Mouse (Mus musculus) cerebellum, adult 9-11 months (tissue): ENCODE results near the gene Syt17.
A peak's percentile ranks its signal among the peaks of the same experiment; 100 is the strongest.
"Not testable (repeated sequence)": the region's sequence is repeated elsewhere in the genome, so short reads cannot be mapped to it uniquely, and the experiment has no call there.

ENCODE experiments used
- DNase-seq: peaks from one replicate; pipeline ENCODE4 v3.0.0; 2022

The Syt17 gene

DNA sequence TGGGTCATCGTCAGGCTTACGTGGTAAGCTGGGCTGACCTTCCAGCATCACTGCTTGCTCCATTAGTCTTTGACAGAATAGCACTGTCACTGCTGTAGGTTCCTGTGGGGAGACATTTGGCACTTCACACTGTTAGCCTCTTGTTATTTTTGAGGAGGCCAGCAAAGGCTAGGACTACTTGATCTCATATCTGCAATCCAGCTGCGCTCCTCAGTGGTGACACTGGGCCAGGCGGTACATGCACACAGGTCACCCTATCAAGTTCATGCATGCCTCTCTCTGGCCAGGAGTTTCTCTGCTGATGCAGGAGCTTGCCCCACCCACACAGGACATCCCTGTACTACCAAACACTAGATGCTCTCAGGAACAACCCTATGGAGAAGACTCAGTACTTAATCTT, 71.4 kb downstream of the Syt17 start:
- DNase-seq, result no peak

DNA sequence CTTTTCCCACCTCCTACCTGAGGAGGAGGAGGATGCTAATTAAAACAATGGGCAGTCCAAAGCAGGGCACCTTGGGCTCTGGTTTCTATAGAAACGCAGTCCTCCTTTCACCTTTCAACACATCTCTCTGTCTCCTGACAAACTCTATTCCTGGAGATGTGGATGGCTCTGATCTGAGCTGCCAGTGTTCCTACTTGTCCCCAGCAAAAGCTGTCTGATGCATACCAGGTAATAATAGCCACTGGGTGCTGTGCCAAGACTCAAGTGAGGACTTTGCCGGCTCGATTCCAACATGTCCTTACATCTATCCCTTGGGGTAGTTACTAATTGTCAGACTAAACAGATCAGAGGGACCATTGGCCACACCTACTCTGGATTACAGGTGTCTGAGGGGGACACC, 72.7 kb downstream of the Syt17 start:
- DNase-seq, result no peak

DNA sequence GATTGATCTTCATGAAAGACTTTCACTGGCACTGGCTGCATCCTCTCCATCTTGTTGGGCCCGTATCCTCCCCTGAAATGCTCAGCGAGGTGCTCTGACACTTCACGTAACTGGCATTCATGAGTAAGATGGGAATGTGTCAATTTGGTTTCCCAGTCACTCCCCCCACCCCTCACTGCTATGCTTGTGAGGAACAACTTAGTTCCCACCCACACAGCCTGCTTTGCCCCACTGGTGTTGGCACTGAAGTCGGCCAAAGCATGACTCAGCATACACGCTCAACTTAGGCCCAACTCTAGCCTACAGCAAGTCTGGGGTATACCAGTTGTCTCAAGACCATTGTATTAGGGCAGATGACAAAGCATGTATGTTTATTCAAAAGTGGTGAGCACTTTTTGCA, 76.7 kb downstream of the Syt17 start:
- DNase-seq, result no peak

DNA sequence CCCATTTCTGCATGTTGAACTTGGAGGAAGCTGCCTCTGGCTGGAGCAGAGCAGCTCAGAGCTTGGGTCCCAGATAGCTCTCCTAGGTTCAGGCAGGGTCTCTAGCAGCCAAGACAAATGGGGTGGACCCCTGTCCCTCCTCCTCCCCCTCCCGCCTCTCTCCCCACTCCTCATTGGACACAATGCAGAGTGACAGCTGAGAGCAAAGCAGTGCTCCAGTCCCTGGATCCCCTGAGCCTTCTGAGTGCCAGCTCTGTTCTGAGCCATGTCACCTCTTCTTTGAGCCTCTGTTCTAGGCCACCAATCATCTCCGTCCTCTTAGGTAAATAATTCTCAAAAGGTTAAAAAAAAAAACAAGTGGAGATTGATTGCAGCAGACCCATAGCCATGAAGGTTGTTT, 78.3 kb downstream of the Syt17 start:
- DNase-seq, result no peak

DNA sequence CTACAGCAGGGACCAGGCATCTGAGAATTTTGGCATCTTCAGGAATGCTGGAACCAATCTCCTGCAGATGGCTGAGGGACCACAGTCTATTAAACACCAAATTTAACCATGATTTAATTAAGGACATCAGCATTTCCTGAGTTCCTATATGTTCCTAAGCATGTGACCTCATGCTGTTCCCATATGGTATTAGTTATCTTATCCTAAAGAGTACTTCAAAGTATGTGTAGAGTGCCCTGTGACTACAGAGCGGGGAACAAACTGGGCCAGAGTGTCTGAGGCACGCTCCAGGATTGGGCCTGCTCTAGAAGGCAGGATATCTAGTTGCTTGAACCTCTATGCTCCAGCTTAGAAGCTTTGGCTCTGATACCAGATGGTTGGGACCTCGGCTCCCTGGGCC, 82.1 kb downstream of the Syt17 start:
- DNase-seq, result no peak

DNA sequence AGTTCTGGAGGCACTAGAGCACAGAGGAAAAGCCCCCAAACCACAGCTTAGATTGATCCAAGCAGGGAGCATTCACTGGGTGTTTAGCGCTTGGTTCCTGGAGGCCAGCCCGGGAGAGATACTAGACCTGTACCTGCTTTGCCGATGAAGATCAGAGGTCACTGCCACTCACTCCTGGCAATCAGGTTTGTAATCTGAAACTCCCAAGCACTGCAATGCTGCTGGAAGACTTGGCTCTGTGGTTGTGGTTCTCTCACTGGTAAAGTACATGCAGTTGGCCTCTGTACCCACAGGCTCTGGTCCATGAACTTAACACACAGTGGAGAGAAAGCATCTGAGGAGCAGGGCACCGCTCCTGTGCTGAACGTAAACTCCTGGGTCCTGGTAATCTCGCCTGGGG, 82.8 kb downstream of the Syt17 start:
- DNase-seq, result no peak

DNA sequence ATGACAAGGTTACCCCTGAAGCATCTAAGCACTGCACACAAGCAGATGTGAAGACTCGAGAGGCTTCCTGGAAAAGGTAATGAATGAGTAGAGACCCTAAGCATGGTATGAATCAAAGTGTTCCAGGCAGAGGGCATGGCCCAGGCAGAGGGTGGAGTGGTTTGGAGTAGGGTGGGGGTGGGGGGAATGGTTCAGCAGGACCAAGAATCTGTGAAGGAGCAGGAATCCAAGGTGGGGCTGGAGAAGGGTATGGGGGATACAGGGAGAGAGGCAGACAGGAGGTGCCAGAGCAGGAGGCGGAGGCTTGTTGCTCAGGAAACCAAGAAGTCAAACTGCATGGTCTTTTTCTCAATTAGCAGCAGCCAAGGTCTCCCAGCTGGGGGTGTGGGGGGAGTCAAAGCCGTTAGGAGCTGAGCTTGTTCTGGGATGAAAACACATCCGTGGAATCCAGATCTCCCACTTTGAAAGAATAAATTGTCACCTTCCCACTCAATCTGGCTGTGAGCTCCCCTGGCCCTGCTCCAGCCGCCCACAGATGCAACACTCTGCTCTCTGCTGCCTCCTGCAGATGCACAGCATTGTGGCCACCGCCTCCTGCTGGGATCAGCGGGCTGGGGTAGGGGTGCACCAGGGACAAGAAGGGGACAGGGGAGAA, 83.5 kb downstream of the Syt17 start:
- peak; percentile 7 for DNase-seq

DNA sequence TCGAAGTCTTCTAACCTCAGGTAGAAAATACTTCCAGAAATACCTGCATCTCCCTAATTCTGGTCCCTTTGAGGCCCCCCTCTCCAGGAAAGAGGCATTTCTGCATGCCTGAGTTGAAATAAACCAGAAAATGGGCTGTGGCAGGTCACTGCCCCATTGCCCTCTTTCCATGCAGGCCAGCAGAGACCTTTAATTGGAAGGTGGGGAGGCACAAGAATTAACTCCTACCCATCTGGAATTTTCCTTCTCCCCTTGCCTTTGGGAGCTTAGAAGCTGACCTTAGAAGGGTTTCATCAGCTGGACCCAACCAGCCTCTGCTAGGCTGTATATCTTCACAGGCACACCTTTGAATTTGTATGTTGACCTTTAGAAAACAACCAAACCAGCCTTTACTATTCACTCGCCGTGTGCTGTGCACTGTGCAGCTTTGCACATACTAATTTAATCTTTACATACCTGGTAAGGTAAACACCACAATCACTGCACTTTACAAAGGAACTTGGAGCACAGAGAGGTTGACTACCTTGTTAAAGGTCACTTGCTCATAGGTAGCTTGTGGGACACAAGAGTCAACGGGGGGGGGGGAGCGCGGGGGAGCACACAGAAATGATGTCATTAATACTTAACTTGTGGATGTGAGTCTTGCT, 84.3 kb downstream of the Syt17 start:
- no peak for DNase-seq

DNA sequence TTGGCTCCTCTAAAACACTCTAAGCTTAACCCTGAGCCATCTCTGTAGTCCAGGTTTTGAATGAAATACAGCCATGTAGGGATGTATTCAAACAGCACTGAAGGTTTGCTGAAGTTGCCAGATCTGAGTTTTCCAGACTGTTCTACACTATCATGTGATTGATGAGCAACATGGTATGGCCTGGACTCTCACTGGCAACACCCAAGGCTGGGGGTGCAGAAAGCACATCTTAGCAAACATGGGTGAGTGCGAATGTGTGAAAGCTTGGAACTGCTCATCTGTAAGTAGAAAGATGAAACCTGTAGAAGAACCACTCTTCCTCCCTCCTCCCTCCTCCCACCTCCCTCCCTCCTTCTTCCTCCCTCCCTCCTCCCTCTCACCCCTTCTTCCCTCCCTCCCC, 85.1 kb downstream of the Syt17 start:
- no peak for DNase-seq

DNA sequence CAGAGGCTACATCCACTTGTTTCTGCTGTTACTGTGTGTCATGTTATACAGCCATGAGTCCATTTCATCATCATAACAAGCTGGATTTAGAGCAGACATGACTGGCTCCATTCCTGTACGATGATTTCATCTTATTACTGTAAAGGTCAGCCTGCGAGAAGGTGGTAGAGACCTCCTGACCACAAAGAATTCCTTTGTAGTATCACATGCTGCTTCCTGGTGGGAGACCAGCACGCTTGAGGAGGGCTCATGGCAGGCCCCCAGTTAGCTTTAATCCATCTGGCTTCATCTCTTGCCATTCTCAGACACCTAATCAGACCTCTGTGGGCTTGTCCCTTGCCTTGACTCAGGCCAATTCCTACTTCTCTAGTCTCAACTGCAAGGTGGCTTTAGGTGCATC, 85.8 kb downstream of the Syt17 start:
- DNase-seq, result no peak

DNA sequence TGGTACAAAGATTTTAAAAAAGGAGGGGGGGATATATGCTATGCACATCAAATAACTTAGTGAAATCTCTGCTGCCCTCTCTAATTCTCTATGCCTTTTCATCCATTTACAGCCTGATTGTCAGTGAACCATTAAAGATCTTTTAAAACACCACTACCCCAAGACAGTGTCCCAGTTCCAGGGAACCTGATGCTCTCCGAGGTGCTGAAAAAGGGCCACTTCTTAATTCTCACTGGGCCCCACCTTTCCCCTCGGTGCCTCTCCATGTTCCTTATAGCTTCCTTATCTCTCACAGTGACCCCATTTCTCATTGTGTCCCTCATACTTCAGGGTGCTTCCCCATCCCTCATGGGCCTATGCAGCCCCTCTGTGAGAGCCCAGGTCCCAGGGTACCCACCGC, 89.0 kb downstream of the Syt17 start:
- DNase-seq, result no peak

DNA sequence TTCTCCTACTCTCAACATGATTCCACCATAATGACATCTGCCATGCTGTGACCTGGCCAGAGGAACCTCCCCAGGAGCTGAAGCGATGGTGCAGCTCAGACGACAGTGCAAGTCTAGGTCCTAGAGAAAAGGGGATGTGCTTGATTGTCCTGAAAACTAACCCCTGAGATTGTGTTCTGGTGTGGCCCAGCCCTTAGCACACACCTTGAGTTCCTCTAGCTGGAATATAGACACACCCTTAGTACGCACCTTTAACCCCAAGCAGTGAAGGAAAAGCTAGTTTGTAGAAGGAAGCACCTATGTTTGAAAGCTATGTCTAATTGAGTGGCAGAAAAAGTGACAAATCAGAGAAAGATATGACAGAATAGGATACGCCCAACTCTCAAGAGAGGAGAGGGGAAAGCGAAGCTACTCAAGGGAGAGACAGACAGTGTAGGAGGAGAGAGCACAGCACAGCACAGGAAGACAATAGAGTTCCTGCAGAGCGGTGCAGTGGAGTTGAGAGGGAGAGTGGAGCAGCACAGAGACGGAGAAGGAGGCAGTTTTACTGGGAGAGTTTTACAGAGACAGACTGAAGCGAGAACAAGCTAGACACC, 91.5 kb downstream of the Syt17 start:
- not testable (repeated sequence) for DNase-seq

DNA sequence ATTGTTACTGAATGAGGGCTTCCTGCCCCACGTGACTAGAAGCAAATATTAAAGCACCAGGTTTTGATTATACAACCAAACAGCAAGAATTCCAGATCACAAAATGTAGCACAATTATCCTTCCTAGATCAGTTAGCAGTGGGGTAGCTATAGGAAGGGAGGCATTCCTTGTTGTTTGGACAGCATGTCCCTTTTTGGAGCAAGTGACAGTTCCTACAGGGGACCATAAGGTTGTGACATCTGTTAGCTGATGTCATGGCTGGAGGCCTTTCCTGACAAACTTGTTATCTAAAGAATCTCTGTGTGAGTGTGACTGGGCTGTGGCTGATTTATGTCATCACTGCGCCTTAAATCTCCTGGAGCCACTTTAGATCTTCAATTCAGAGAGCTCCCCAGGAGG, 97.2 kb downstream of the Syt17 start:
- peak; percentile 40 for DNase-seq

DNA sequence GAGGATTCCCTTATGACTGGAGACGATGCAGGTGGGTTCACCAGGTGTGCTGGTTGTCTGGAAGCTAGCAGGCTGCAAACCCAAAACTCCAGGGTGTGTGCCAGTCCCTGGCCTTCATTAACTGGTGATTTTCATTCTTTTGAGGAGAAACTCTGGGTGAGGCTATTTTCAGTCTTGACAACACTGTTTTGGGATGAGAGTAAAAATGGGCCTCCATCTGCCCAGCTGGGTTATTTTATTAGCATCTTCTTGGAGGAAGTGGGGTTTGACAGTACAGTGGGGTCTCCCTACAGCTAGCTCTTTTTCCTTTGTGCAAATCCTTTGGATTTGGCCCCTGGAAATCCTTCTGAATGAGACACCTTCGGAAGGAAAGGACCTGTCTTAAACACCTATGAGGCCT, 101.1 kb downstream of the Syt17 start:
- DNase-seq, result no peak

DNA sequence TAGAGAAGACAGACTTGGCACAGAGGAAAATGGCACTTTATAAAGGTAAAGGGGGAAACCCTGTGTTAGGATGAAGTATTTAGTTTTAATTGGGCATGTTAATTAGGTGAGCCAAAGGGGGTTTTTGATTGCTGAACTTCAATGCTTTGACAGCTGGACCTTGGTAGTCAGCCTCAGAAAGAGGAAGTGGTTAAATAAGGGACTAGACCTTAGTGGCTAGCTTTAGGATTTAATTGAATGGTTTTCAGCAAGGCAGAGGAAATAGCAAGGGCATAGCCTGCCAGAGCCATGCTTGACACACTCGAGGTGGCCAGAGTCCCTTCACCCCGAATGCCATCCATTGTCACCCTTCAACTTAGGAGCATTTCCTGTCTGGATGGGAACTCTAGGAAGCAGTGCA, 101.6 kb downstream of the Syt17 start:
- DNase-seq, result no peak

DNA sequence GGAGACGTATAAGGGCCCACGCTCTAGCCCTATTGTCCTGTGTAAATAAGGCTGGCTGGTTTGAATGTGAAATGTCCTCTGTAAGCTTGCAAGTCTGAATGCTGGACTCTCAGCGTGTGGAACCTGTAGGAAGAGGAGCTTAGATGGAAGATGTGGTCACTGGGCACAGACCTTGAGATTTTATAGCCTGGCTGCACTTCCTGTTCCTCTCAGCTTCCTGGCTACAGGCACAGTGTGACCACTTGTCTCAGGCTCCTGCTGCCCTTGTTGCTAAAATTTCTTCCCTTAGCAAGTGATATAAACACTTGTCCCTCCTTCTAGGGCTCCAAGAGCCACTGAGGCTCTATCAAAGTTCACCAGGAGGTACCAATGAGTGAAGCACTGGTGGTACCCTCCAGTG, 102.6 kb downstream of the Syt17 start:
- DNase-seq, result no peak

DNA sequence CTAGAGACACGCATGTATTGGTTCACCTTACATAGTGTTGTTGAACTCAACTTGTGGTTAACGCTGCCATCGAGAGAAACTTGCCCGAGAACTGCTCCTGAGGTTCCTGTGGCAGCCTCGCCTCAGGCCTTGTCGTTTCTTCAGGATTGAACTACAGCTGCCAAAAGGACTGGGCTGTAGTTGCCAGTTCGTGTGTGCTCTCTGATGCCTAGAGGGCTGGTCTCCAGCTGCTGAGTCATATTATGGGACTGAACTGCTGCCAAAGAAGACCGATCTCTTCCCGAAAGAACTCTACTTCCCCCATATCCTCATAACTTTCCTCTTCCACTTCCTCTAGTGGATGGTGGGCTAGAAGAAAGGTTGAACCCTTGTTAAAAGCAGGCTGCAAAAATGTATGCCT, 103.3 kb downstream of the Syt17 start:
- no peak for DNase-seq
